Mouse (Mus musculus) liver, embryonic 14.5 days (tissue): Measurements from ENCODE around the gene Vmn1r223.

ENCODE experiments used
- CTCF ChIP-seq: IDR thresholded peaks from 2 replicates; pipeline ENCODE4 v1.5.1; 2016; ENCODE audit warnings: antibody characterized with exemption, low read depth, control low read depth
- EP300 ChIP-seq: IDR thresholded peaks from 2 replicates; pipeline ENCODE4 v1.6.1; 2016; ENCODE audit warnings: antibody characterized with exemption, low read depth

DNA sequence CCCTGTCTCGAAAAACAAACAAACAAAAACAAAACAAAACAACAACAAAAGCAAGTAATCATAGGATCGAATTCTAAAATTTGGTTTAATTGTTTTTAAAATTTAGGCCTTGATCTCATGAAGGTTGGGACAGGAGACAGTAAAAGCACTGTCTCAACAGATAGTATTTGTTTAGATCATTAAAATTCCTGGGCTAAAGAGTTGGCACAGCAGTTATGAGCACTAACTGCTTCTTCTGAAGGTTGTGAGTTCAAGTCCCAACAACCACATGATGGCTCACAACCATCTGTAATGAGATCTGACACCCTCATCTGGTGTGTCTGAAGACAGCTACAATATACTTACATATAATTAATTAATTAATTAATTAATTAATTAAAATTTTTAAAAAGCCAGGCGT is 33.1 kb downstream of the Vmn1r223 start:
- no peak for TF ChIP-seq CTCF
- no peak for TF ChIP-seq EP300
